Mouse (Mus musculus) kidney, adult 2 months (tissue): ENCODE measurements around the gene Igf1r. TPM values are rescaled to one million over a fixed set of nuclear protein-coding genes. Genes with fewer than 3 reads are reported as not detected.

Experiments
- DNase-seq: peaks from one replicate; pipeline ENCODE4 v3.0.0; 2021
- H3K27ac ChIP-seq: fragments of 200-500 bp; 2 replicates; pipeline ENCODE4 v1.5.1; 2012; ENCODE audit warnings: low read depth, low read length, control low read depth, inconsistent platforms; ENCODE audit not compliant: insufficient read depth
- H3K27me3 ChIP-seq: fragments of 200-500 bp; replicated peaks from 2 replicates; pipeline ENCODE4 v1.6.1; 2012; ENCODE audit warnings: mild to moderate bottlenecking, moderate library complexity, low read length, inconsistent platforms; ENCODE audit not compliant: control insufficient read depth, insufficient read depth
- H3K36me3 ChIP-seq: fragments of 200-500 bp; 2 replicates; pipeline ENCODE4 v1.6.1; 2012; ENCODE audit warnings: mild to moderate bottlenecking, moderate library complexity, low read length, inconsistent platforms; ENCODE audit not compliant: control insufficient read depth, insufficient read depth
- H3K4me1 ChIP-seq: fragments of 200-500 bp; 2 replicates; pipeline ENCODE4 v1.6.1; 2011; ENCODE audit warnings: low read length; ENCODE audit not compliant: control insufficient read depth, insufficient read depth
- H3K4me3 ChIP-seq: fragments of 200-500 bp; 2 replicates; pipeline ENCODE4 v1.5.1; 2011; ENCODE audit warnings: mild to moderate bottlenecking, low read depth, low read length, control low read depth; ENCODE audit not compliant: insufficient read depth
- CTCF ChIP-seq: fragments of 200-500 bp; conservative IDR thresholded peaks from 2 replicates; pipeline ENCODE4 v1.5.1; 2011; ENCODE audit warnings: low read depth, mild to moderate bottlenecking, control low read depth, low read length, moderate library complexity, mixed read lengths; ENCODE audit not compliant: insufficient read depth, insufficient read length
- POLR2A ChIP-seq: fragments of 200-500 bp; IDR thresholded peaks from one replicate; pipeline ENCODE4 v1.6.1; 2011; ENCODE audit warnings: low read depth, low read length, control low read depth
- WGBS: fragments of 180-500 bp; shearing (Covaris S2); methylation state at CpG from one replicate; pipeline ENCODE4 v1.1.7; 2018; 5-methylcytosine and 5-hydroxymethylcytosine counted together
- polyA plus RNA-seq: library from polyadenylated mRNA; depleted of rRNA; stranded (reverse); fragments of >200 nt; gene quantifications from 2 replicates; pipeline ENCODE4 v1.2.3, GENCODE M21; 2012

Gene Igf1r
- polyA plus RNA-seq, 1 experiment = 29.2 TPM

- H3K4me1 ChIP-seq = peaks cover 4% of the 10 kb centered on the region; the same call in 1 of the 2 replicates
- no peak overlapping the region for H3K4me3 ChIP-seq
- no peak for DNase-seq
- no peaks in the 10 kb centered on the region for H3K27me3 ChIP-seq
- 55% methylated on average over 8 of the region's 8 CpGs for WGBS
- no peaks in the 10 kb centered on the region for H3K36me3 ChIP-seq
- H3K27ac ChIP-seq = no peak overlapping the region
- TF ChIP-seq POLR2A (no peak), CTCF (no peak)
Measured at GRCm38 (mm10) chr7:68262612-68263200, 310.1 kb downstream of the Igf1r start.

- H3K27ac ChIP-seq = peak overlapping the region; percentile 18; the same call in 1 of the 2 replicates
- TF ChIP-seq POLR2A (no peak), CTCF (no peak)
- WGBS = 48% methylated on average over 8 of the region's 8 CpGs
Measured at GRCm38 (mm10) chr7:68263346-68264027, 310.9 kb downstream of the Igf1r start.

GRCm38 (mm10) chr7:68264028-68264453 is 311.4 kb downstream of the Igf1r start, which contains the start of gene Pgpep1l:
TSS of gene Pgpep1l (minus strand) at chr7:68264233.
- no peaks in the 10 kb centered on the region for H3K27me3 ChIP-seq
- TF ChIP-seq CTCF (no peak), POLR2A (no peak)
- peak within 1 kb of the TSS; percentile 18; the same call in 1 of the 2 replicates for H3K27ac ChIP-seq
- H3K4me3 ChIP-seq = peak within 1 kb of the TSS; percentile 30
- peaks cover 4% of the 10 kb centered on the region; the same call in 1 of the 2 replicates for H3K4me1 ChIP-seq
- H3K36me3 ChIP-seq = no peaks in the 10 kb centered on the region
- peak; percentile 87 for DNase-seq
- WGBS = 3% methylated on average over 25 of the region's 25 CpGs

More at GRCm38 (mm10) chr7:68263346-68264027, 310.9 kb downstream of the Igf1r start:
- DNase-seq = no peak
- Histone ChIP-seq H3K27me3 (no peaks in the 10 kb centered on the region), H3K4me1 (peaks cover 4% of the 10 kb centered on the region; the same call in 1 of the 2 replicates), H3K4me3 (peak overlapping the region; percentile 30), H3K36me3 (no peaks in the 10 kb centered on the region)

- Histone ChIP-seq H3K4me3 (peak overlapping the region; percentile 30; the same call in 1 of the 2 replicates), H3K27me3 (no peaks in the 10 kb centered on the region), H3K27ac (no peak overlapping the region; the same call in 1 of the 2 replicates), H3K36me3 (no peaks in the 10 kb centered on the region), H3K4me1 (peaks cover 4% of the 10 kb centered on the region; the same call in 1 of the 2 replicates)
- peak; percentile 63 for DNase-seq
- TF ChIP-seq POLR2A = no peak
- no peak for TF ChIP-seq CTCF
- WGBS = 8% methylated on average over 14 of the region's 14 CpGs
Measured at GRCm38 (mm10) chr7:68264531-68264930, 311.9 kb downstream of the Igf1r start.

GRCm38 (mm10) chr7:68265391-68265790 is 312.8 kb downstream of the Igf1r start:
- DNase-seq = no peak
- Histone ChIP-seq H3K27me3 (no peaks in the 10 kb centered on the region), H3K27ac (no peak overlapping the region), H3K4me3 (no peak overlapping the region), H3K4me1 (peaks cover 4% of the 10 kb centered on the region; the same call in 1 of the 2 replicates), H3K36me3 (no peaks in the 10 kb centered on the region)
- WGBS = 59% methylated on average over 7 of the region's 7 CpGs
- TF ChIP-seq POLR2A (no peak), CTCF (no peak)

GRCm38 (mm10) chr7:68266691-68267090 is 314.1 kb downstream of the Igf1r start:
- Histone ChIP-seq H3K27me3 (no peaks in the 10 kb centered on the region), H3K27ac (no peak overlapping the region), H3K4me1 (peaks cover 4% of the 10 kb centered on the region; the same call in 1 of the 2 replicates), H3K4me3 (no peak overlapping the region), H3K36me3 (no peaks in the 10 kb centered on the region)
- 16% methylated on average over 6 of the region's 6 CpGs for WGBS
- peak; percentile 30 for DNase-seq
- TF ChIP-seq CTCF = no peak
- no peak for TF ChIP-seq POLR2A

- no peak for TF ChIP-seq POLR2A
- TF ChIP-seq CTCF = no peak
- Histone ChIP-seq H3K27me3 (no peaks in the 10 kb centered on the region), H3K4me1 (peaks cover 2% of the 10 kb centered on the region; the same call in 1 of the 2 replicates), H3K36me3 (no peaks in the 10 kb centered on the region), H3K27ac (no peak overlapping the region), H3K4me3 (no peak overlapping the region)
- DNase-seq = no peak
- WGBS = 56% methylated on average over 4 of the region's 4 CpGs
Measured at GRCm38 (mm10) chr7:68270551-68270950, 317.9 kb downstream of the Igf1r start.
